Mouse (Mus musculus): ENCODE results near the gene Prr9. TPM values are rescaled to one million over a fixed set of nuclear protein-coding genes. Genes with fewer than 3 reads are reported as not detected.

The Prr9 gene
- 0.40 TPM for polyA plus RNA-seq (2012; fragmentation: generic; extraction: Trizol)

DNA sequence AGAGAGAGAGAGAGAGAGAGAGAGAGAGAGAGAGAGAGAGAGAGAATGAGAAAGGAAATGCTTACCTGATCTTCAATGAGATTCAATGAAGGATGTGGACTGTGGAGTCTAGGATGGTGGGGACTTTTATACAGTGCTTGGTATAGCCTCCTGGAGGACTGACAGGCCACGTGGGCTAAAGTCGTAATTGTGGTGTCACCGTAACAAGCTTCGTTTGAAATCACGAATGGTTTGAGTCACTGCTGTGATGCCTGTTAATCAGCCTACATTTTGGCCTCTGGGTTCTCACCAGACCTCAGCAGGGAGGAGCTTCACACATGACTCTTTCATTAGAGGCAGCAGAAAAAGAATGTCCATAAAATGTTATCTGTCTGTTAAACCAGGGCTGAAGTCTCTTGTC, at the start of gene Prr9:
Gene Prr9, minus strand, starts transcription at position 101 of the 400 bp plus-strand sequence.
- Histone ChIP-seq H3K27me3 (ENCODE audit: control insufficient read depth, insufficient read depth, insufficient read length) (no peaks in the 10 kb centered on the region), H3ac (ENCODE audit: control insufficient read depth, insufficient read length) (no peak within 1 kb of the TSS), H3K4me3 (no peak within 1 kb of the TSS), H3K36me3 (ENCODE audit: control insufficient read depth, insufficient read depth) (no peaks in the 10 kb centered on the region), H3K4me2 (ENCODE audit: low read depth) (no peak within 1 kb of the TSS), H3K79me2 (ENCODE audit: control insufficient read depth, insufficient read depth) (no peaks in the 10 kb centered on the region)
- no peak for TF ChIP-seq CEBPB (IDR thresholded peaks at IDR 0.05; ENCODE audit: insufficient read depth, poor library complexity, severe bottlenecking)
- TF ChIP-seq USF1 (IDR thresholded peaks at IDR 0.05; ENCODE audit: low read depth): no peak
- TF ChIP-seq REST (IDR thresholded peaks at IDR 0.05; ENCODE audit: insufficient read depth, insufficient read length): no peak
- TF ChIP-seq MYOD1 (IDR thresholded peaks at IDR 0.05; ENCODE audit: control insufficient read depth in 1 of 3, insufficient read length in 2 of 3, low read depth in 2 of 3): no peak
- no peak for TF ChIP-seq TCF3 (IDR thresholded peaks at IDR 0.05; ENCODE audit: insufficient read length, low read depth)
- no peak for TF ChIP-seq POLR2A (IDR thresholded peaks at IDR 0.05; ENCODE audit: insufficient read length, low read depth)
- no peak for TF ChIP-seq MAX (IDR thresholded peaks at IDR 0.05; ENCODE audit: low read depth)

DNA sequence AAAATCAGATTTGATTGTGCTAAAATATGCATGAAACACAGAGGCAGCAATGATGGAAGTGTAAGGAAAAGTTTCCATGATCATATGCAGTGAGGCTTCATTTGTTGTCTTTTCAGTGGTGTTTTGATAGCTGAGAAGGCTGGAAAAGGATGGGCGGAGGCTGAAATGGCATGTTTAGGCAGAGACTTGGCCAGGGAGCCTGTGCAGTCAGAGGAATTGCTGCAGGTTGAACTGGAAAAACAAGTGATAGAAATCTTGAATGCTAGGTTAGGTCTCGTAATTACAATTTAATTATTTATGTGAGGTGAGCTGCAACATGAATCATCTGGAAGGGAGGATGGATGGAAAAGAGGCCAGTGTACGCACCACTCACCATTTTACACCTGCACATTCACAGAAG, 46.1 kb upstream of the Prr9 start:
- no peak overlapping the region for H3ac ChIP-seq (ENCODE audit: control insufficient read depth, insufficient read length)
- no peaks in the 10 kb centered on the region for H3K36me3 ChIP-seq (ENCODE audit: control insufficient read depth, insufficient read depth)
- H3K27me3 ChIP-seq (ENCODE audit: control insufficient read depth, insufficient read depth, insufficient read length): no peaks in the 10 kb centered on the region
- H3K79me2 ChIP-seq (ENCODE audit: control insufficient read depth, insufficient read depth): no peaks in the 10 kb centered on the region
- no peak overlapping the region for H3K4me3 ChIP-seq
- TF ChIP-seq MYOG (IDR thresholded peaks at IDR 0.05; ENCODE audit: control insufficient read depth in 1 of 3, insufficient read depth in 1 of 3, insufficient read length in 2 of 3, low read depth in 2 of 3) (no peak), MAX (IDR thresholded peaks at IDR 0.05; ENCODE audit: low read depth) (no peak), TCF3 (IDR thresholded peaks at IDR 0.05; ENCODE audit: insufficient read length, low read depth) (no peak), POLR2AphosphoS2 (IDR thresholded peaks at IDR 0.05; ENCODE audit: insufficient read length, low read depth) (no peak), CEBPB (IDR thresholded peaks at IDR 0.05; ENCODE audit: insufficient read depth, poor library complexity, severe bottlenecking) (no peak), REST (IDR thresholded peaks at IDR 0.05; ENCODE audit: insufficient read depth, insufficient read length) (no peak), USF1 (IDR thresholded peaks at IDR 0.05; ENCODE audit: low read depth) (no peak), POLR2A (IDR thresholded peaks at IDR 0.05; ENCODE audit: insufficient read length, low read depth) (no peak)
- H3K4me2 ChIP-seq (ENCODE audit: low read depth): no peak overlapping the region

DNA sequence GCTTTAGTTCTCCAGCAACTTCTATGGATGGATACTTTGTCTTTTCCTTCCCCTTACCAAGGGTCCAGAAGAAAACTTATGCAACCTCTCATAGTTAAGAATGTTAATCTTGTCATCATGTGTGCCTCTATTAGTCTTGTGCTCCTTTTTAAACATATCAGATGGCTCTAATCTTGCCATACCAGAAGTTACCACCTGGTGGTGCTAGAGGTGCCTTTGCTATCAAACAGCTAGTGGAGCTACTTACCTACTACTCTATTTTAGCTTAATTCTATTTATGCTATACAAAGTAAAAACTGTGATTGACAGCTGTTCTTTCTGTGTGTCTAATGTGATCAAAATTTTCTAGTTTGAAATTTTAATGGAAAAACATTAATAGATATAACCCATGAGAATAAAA, 29.6 kb upstream of the Prr9 start:
- Histone ChIP-seq H3K36me3 (ENCODE audit: control insufficient read depth, insufficient read depth) (no peaks in the 10 kb centered on the region), H3ac (ENCODE audit: control insufficient read depth, insufficient read length) (no peak overlapping the region), H3K4me2 (ENCODE audit: low read depth) (no peak overlapping the region), H3K4me3 (no peak overlapping the region), H3K27me3 (ENCODE audit: control insufficient read depth, insufficient read depth, insufficient read length) (no peaks in the 10 kb centered on the region), H3K79me2 (ENCODE audit: control insufficient read depth, insufficient read depth) (no peaks in the 10 kb centered on the region)
- TF ChIP-seq REST (IDR thresholded peaks at IDR 0.05; ENCODE audit: insufficient read depth, insufficient read length): no peak
- no peak for TF ChIP-seq POLR2AphosphoS2 (IDR thresholded peaks at IDR 0.05; ENCODE audit: insufficient read length, low read depth)
- no peak for TF ChIP-seq TCF3 (IDR thresholded peaks at IDR 0.05; ENCODE audit: insufficient read length, low read depth)
- no peak for TF ChIP-seq E2F4 (IDR thresholded peaks at IDR 0.05; ENCODE audit: insufficient read depth)
- TF ChIP-seq SRF (IDR thresholded peaks at IDR 0.05; ENCODE audit: control insufficient read depth, insufficient read length, low read depth): no peak
- no peak for TF ChIP-seq POLR2A (IDR thresholded peaks at IDR 0.05; ENCODE audit: insufficient read length, low read depth)
- no peak for TF ChIP-seq MAX (IDR thresholded peaks at IDR 0.05; ENCODE audit: low read depth)
- no peak for TF ChIP-seq MYOD1 (IDR thresholded peaks at IDR 0.05; ENCODE audit: control insufficient read depth in 1 of 3, insufficient read length in 2 of 3, low read depth in 2 of 3)
- TF ChIP-seq MYOG (IDR thresholded peaks at IDR 0.05; ENCODE audit: control insufficient read depth in 1 of 3, insufficient read depth in 1 of 3, insufficient read length in 2 of 3, low read depth in 2 of 3): no peak
- TF ChIP-seq CEBPB (IDR thresholded peaks at IDR 0.05; ENCODE audit: insufficient read depth, poor library complexity, severe bottlenecking): no peak
- TF ChIP-seq TCF12 (IDR thresholded peaks at IDR 0.05; ENCODE audit: insufficient read depth, poor library complexity, severe bottlenecking): no peak
- TF ChIP-seq USF1 (IDR thresholded peaks at IDR 0.05; ENCODE audit: low read depth): no peak

DNA sequence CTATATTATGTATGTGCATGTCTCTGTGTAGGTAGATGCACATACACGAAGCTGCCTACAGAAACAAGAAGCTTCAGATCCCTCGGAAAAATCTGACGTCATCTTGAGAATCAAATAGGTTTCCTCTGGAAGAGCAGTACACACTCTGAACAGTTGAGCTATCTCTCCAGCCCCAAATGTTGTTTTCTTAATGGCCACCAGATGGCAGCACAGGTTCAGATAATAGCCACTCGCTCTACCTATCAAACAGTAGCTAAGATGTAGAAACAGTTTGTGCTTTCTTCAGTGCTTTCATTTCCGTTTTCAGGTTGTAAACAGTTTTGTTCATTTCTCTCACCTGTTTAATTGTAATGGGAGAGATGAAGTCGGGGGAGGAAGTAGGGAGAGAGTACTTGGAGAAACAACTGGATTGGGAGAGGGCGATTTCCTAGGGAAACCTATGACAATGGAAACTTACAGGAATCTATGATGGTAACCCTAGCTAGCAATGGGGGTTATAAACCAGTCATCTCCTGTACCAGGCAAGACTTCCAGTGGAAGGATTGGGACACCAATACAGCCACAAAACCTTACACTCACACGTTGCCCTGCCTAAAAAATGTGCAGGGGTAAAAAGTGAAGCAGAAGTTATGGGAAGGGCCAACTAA, 27.0 kb upstream of the Prr9 start:
- H3ac ChIP-seq (ENCODE audit: control insufficient read depth, insufficient read length): no peak overlapping the region
- H3K4me2 ChIP-seq (ENCODE audit: low read depth): peak overlapping the region; percentile 44
- no peaks in the 10 kb centered on the region for H3K36me3 ChIP-seq (ENCODE audit: control insufficient read depth, insufficient read depth)
- H3K27me3 ChIP-seq (ENCODE audit: control insufficient read depth, insufficient read depth, insufficient read length): no peaks in the 10 kb centered on the region
- no peaks in the 10 kb centered on the region for H3K79me2 ChIP-seq (ENCODE audit: control insufficient read depth, insufficient read depth)
- H3K4me3 ChIP-seq: no peak overlapping the region
- no peak for TF ChIP-seq MYOG (IDR thresholded peaks at IDR 0.05; ENCODE audit: control insufficient read depth in 1 of 3, insufficient read depth in 1 of 3, insufficient read length in 2 of 3, low read depth in 2 of 3)
- no peak for TF ChIP-seq CEBPB (IDR thresholded peaks at IDR 0.05; ENCODE audit: insufficient read depth, poor library complexity, severe bottlenecking)
- no peak for TF ChIP-seq USF1 (IDR thresholded peaks at IDR 0.05; ENCODE audit: low read depth)
- no peak for TF ChIP-seq MYOD1 (IDR thresholded peaks at IDR 0.05; ENCODE audit: control insufficient read depth in 1 of 3, insufficient read length in 2 of 3, low read depth in 2 of 3)
- TF ChIP-seq TCF12 (IDR thresholded peaks at IDR 0.05; ENCODE audit: insufficient read depth, poor library complexity, severe bottlenecking): no peak
- no peak for TF ChIP-seq REST (IDR thresholded peaks at IDR 0.05; ENCODE audit: insufficient read depth, insufficient read length)
- no peak for TF ChIP-seq E2F4 (IDR thresholded peaks at IDR 0.05; ENCODE audit: insufficient read depth)
- TF ChIP-seq TCF3 (IDR thresholded peaks at IDR 0.05; ENCODE audit: insufficient read length, low read depth): no peak
- no peak for TF ChIP-seq POLR2A (IDR thresholded peaks at IDR 0.05; ENCODE audit: insufficient read length, low read depth)
- no peak for TF ChIP-seq MAX (IDR thresholded peaks at IDR 0.05; ENCODE audit: low read depth)
- no peak for TF ChIP-seq SRF (IDR thresholded peaks at IDR 0.05; ENCODE audit: control insufficient read depth, insufficient read length, low read depth)
- no peak for TF ChIP-seq POLR2AphosphoS2 (IDR thresholded peaks at IDR 0.05; ENCODE audit: insufficient read length, low read depth)
